Mouse (Mus musculus) brain, embryonic 14.5 days (tissue): Measurements from ENCODE around the gene Gpatch2l.

Experiments
- CTCF ChIP-seq: fragments of 200-500 bp; IDR thresholded peaks from 2 replicates; pipeline ENCODE4 v1.5.1; 2012; ENCODE audit warnings: inconsistent platforms, mild to moderate bottlenecking, moderate library complexity, borderline replicate concordance; ENCODE audit not compliant: insufficient read depth, insufficient read length; ENCODE audit errors: extremely low read depth
- POLR2A ChIP-seq: fragments of 200-500 bp; IDR thresholded peaks from 2 replicates; pipeline ENCODE4 v1.6.1; 2012; ENCODE audit warnings: mild to moderate bottlenecking, inconsistent platforms, borderline replicate concordance; ENCODE audit not compliant: poor library complexity, insufficient read depth, insufficient read length, severe bottlenecking; ENCODE audit errors: extremely low read depth

- TF ChIP-seq POLR2A, result no peak
- TF ChIP-seq CTCF, result no peak
Observed at GRCm38 (mm10) chr12:86274246-86274645, 32.6 kb downstream of the Gpatch2l start.
